Mouse (Mus musculus) T-helper 2 cell (primary cell): ENCODE results near the gene Grk6.
"Not testable (repeated sequence)": the region's sequence is repeated elsewhere in the genome, so short reads cannot be mapped to it uniquely, and the experiment has no call there.

Source experiments
- in situ Hi-C: fragments of 300-600 bp; cut with MboI, MseI; formaldehyde crosslinking; loops from one replicate; pipeline ENCODE4 v1.15.1; 2025; ENCODE audit warnings: high pct_unique_total_duplicates

The Grk6 gene

DNA sequence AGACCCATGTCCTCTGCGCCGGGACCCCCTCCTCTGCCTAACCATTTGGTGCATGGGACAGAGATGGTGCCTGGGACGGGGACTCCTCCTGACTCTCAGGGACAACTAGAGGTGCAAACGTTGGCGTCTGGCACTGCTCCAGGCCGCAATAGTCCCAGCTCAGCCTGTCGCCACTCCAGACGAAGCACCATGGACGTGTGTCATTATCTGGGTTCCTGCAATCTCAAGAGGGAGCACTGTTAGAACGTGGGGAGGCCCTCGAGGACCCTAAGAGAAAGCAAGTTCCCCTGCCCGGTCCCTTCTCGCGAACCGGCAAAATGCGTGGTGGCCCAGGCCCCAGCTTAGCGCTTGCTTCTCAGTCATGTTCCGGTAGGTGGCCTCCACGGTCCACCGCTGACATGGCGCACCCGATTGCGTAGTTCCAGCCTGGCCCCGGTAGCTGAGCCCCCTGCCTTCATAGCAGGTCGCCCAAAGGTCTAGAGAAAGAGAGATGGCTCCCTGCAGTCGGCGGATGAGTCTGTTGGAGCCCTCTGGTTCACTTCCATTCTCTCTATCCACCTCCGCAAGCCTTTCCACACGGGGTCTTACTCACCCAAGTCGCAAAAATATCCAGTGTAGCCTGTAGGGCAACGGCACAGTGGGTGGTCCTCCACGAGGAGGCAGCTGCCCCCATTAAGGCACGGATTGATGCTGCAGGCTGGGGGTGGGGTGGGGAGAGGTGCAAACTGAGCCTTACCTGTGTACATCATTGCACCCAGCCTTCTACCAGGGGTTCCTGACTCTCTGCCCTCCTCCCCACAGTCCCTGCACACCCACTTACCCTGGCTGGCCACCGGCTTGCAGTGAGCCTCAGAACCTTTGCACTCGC lies 23.7 kb upstream of the Grk6 start:
- in situ Hi-C loops: no loop called here

DNA sequence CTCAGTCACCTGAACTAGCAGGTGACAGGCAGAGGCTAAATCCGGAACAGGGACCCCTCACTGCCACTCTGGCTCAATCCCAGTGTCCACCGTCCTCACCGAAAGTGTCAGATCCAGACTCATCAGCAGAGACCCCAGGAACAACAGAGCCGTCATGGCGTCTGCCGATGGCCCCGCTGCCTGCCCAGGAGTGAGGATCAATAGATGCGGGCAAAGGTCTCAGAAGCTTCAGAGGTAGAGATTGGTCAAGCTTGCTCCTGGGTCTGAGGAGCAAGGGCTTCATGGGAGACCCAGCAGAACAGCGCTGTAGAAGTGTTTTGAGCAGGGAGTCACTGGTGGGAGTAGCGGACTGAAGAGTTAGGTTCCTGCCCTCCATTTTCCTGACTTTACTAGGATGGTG lies 18.3 kb upstream of the Grk6 start, which contains the start of gene F12:
F12 (minus strand) TSS at position 181 of the 400 bp plus-strand sequence.
- in situ Hi-C loops: no loop called here

GRCm38 (mm10) chr13:55429226-55429888 lies 15.5 kb upstream of the Grk6 start:
- in situ Hi-C loops: no loop called here

- in situ Hi-C loops: no loop called here
These were observed 14.3 kb upstream of the Grk6 start for GRCm38 (mm10) chr13:55430566-55430965.

DNA sequence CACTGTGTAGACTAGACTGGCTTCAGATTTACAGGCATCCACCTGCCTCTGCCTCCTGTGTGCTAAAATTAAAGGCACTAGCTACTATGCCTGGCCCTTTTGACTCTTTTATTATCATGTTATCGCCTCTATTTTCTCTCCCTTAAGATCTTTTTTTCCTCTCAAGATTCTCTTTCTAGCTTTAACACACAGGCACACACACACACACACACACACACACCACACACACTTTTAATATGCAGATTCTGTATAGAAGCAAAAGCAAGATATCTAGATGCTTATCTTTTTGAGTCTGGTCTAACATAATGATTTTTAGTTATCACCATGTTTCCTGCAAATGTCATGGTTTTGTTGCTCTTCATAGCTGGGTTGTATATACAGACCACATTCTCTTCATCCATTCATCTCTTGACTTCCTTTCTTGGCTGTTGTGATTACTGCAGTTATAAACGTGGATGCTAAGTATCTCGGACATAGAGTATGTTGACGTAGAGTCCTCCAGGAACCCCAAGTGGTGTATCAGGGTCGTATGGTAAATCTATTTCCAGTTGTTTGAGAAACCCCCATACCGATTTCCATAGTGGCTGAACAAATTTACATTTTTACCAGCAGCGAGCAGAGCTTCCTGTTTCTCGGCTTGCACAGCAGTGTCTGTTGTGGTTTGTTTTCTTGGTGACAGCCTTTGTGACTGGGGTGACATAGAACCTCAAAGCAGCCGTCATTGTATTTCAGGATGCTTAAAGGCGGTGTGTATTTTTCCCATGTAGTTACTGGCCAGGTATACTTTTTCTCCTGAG lies 12.8 kb upstream of the Grk6 start:
- in situ Hi-C loops: no loop called here

DNA sequence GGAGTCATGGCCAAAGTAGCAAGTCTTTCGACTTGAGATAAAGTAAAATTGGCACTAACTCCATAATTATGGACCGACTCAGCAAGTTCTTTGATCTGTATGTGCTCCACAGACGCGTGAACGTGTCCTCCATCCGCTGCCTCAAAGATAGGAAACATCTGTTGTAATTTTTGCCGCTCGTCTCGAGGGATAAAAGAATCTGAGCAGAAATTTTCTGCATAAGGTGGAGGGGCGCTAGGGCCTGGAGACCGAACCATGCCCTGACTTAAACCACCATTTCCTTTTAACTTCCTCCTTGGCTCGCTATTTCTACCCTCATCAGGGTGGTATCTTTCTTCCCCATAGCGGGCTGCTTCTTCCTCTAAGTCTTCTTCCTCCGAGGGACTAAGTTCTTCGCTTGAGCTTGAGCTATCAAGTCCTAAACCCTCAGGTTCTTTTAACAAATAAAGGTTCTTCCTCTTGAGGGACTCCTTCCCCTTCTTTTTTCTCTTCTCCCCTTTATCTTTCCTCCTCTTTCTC lies 7.7 kb upstream of the Grk6 start:
- in situ Hi-C loops: not testable (repeated sequence)

DNA sequence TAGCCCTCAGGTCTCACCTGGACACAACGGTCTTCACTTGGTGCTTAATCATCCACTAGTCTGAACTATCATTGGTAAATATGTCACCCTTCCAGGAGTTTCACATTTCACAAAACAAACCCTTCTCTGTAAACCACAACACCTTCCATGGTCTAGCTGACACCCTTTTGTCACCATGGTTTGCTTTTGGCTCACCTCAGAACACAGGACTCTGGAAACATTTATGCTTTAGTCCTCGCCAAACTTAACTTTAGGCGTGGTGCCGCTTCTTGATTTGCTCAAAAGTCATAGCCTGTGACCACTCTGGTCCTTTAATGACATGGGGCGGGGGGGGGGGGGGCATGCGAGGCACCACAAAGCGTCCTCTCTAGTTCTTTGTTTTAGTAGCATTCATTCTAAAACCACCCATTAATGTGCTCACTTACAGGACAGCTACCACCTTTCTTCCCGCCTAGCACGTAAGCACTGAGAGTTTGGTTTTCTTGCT lies 1.0 kb upstream of the Grk6 start:
- in situ Hi-C loops: no loop called here

DNA sequence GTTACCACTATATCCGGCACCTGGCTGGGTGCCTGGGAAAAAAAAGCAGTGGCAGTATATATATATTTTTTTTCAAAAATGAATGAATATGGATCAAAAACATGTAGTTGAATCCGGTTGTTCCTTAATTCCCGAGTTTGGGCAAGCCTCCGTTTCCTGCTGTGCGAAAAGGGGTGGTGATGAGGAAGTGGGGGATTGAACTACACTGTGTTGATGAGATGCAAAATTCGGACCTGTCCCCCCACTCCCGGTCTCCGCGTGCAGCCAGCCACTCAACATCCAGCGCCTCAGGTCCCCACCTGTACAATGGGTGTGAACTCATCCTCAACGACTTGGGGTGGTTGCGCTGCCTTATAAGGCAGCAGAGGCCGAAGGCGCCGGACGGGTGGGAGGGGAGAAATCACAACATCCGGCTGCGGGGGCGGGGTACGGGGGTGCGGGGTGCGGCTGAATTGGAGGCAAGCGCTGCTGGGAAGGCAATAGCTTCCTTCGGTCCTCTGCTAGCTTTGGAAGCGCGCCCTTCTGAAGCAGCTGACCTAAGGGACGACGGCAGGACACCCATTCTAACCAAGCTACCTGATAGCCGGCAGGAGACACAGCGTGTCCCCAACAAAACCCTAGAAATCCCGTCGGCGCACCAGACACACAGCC lies 461 bp upstream of the Grk6 start:
- in situ Hi-C loops: no loop called here

DNA sequence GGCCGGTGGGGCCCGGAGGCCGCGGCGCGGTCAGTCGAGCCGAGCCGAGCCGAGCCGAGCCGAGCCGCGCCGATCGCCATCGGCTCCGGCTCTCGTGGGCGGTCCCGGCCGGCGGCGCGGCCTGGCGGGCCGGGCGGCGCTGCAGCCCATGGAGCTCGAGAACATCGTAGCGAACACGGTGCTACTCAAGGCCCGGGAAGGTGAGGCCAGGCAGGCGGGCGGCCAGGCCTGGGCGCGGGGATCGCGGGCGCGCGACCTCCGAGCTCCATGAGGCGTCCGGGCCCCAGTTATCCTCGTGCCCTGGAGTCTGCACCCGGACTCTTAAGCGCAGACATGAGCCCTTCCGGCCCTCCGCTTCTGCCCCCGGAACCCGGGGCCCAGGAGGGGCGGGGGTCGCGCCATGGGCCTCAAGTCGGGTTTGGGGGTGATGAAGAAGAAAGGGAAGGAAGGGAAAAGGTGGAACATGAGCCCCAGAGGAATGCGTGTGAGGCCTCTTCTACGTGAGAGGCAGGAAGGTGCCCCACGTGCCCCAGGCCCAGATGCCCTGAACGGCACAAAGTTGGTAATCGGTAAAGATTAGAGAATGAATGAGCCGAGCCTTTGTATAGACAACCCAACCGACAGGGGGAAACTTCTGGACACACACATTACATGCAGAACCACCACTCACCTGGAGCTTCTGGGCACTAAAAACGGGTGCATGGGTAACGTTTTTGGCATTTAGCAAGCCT lies 654 bp downstream of the Grk6 start:
- in situ Hi-C loops: no loop called here

DNA sequence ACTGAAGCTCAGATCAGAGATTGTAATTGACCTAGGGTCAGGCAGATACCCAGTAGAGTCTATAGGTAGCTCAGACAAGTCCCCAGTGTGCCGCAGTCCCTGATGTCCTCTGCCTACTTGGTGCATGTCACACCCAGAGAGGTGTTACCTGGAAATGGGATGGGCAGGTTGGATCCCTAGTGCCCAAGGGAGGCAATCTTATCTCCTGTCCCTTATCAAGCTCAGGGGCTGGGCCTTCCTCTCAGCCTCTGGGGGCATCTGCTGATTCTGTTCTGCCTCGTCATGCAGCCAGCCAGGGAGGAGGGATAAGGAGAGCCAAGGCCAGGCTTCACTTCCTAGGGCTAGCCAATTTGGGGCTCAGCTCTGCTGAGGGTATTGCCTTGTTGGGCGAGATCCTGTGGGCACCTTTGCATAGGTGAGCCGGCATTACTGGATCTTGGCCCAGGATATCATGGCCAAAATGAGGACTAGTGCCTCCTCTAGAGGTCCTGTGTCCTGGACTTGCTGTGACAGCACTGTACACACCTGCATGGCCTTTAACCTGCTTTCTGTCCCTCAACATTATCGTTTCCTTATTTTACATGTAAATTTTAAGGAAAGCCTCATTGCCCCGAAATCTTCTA lies 1.7 kb downstream of the Grk6 start:
- in situ Hi-C loops: no loop called here

DNA sequence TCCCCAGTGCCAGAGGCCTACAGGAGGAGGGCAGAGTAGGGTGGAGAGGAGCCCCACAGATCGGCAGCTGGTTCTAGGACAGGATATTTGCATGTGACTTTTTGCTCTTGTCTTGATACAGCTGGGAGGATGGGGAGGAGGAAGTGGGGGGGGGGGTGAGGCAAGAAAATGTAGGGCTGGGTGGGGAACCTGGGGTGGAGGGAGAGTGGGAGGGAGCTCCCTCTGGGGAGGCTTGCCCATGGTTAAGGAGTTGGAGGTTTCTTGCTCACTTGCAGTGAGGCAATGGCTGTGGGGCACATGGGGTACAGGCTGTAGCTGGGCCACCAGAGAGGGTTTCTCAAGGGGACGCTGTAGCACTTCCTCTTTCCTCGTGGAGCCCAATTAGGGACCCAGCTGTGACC lies 2.7 kb downstream of the Grk6 start:
- in situ Hi-C loops: no loop called here

DNA sequence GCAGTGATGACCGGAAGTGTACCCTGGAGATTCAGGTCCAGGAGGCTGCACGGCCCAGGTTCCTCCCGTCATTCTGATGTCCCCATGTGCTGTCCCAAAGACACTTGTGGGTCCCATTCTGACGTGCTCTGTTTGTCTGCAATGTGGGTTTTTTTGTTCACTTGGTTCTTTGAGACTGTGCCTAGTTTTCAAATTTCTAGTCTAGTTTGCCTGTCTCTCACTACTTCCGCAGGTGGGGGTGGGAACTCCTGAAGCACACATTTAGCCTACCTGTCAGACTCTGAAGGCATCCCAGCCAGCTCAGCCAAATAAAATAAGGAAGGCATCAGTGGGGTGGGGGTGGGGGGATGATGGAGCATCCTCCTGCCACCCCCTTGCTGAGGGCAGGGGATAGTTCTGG lies 3.3 kb downstream of the Grk6 start:
- in situ Hi-C loops: no loop called here

DNA sequence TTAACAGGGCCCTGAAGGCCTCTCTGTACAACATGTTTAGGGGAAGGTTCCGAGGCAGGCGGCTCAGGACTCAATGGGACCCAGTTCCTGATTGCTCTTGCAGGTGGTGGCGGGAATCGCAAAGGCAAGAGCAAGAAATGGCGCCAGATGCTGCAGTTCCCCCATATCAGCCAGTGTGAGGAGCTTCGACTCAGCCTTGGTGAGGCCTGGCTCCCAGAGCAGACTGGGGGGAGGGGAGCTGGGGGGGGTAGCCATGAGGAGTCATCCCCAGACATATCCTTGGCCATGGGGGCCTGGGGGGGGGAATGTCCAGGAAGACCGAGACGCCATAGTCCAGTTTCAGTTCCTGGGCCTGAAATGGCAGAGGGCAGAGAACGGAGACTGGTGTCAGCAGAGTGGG lies 4.3 kb downstream of the Grk6 start:
- in situ Hi-C loops: no loop called here

DNA sequence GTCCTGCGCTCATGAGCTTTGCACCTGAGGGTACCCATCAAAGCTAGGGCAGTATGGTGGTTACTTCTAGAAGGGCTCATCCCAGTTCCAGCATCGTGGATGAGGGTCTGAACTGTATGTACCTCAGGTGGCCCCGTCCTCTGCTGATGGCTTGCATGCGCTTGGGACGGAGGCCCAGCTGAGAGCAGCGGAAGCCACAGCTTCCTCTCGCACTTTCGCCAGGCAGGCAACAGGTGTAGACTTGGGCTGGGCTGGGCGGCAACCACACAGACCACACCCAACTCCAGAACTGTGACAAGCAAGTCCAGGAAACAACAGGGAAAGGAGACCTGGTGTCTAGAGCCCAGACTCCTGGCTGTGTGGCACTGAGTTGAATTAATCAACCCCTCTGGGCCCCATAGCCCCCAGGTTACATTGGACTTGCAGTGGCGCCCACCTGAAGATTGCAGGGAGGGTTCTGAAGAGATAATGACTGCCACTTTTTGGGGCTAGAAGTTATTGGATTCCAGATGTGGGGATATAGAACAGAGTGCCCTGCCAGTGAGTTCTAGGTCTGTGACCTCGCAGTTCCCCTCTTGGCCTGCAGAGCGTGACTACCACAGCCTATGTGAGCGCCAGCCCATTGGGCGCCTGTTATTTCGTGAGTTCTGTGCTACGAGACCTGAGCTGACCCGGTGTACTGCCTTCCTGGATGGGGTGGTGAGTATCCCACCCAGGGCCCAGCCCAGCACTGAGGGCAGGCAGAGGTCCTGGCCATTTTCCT lies 5.0 kb downstream of the Grk6 start:
- in situ Hi-C loops: loop anchor here (5.0 kb wide), 1 partner anchor 33 kb away; the partner anchor contains the start of gene Pfn3

DNA sequence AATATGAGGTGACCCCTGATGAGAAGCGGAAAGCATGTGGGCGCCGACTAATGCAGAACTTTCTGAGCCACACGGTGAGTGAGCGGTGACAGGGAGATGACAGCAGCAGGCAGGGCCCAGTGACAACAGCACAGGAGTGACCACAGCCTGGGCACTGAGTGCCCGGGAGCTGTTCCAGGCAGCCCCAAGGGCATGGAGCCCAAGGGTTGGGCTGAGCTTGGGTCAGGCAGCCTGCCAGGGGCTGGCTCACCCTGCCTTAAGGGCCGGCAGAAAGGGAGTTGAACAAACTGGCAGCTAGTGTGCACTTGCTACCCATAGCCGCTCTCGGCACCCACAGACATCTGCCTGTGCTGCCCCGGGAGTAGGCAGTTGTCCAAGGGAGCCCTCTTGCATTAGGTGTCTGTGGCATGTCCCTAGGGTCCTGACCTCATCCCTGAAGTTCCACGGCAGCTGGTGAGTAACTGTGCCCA lies 5.7 kb downstream of the Grk6 start:
- in situ Hi-C loops: loop anchor here (5.0 kb wide), 1 partner anchor 33 kb away; the partner anchor contains the start of gene Pfn3

- in situ Hi-C loops: loop anchor here (5.0 kb wide), 1 partner anchor 34 kb away; the partner anchor contains the start of gene Pfn3
These were observed 6.4 kb downstream of the Grk6 start for GRCm38 (mm10) chr13:55451296-55451695.

DNA sequence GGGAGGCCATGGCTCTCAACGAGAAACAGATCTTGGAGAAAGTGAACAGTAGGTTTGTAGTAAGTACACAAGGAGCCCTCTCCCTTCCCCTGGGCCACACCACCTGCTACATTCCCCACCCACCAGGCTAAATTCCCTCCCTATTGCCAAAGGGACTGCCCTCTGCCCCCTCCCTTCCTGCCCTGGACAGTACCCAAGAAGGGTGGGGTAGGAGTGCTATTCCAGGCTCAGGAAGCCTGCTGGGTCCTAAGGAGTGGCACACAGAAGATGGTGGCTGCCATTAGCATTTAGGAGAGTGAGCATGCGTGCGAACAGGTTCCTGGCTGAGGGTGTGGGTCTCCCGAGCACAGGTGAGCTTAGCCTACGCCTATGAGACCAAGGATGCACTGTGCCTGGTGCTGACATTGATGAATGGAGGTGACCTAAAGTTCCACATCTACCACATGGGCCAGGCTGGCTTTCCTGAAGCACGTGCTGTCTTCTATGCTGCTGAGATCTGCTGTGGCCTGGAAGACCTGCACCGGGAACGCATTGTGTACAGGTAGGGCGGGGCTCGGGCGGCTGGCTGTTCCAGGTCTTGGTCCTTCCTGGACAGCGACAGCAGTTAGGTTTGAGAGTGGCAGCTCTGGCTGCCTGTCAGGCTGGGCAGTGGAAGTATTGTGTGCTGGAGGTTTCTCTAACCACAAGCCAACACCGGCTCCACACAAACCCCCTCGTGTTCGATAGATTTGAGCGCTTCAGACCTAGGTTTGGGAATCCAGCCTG lies 7.1 kb downstream of the Grk6 start:
- in situ Hi-C loops: loop anchor here (5.0 kb wide), 1 partner anchor 35 kb away; the partner anchor contains the start of gene Pfn3

- in situ Hi-C loops: no loop called here
These were observed 18.1 kb downstream of the Grk6 start for GRCm38 (mm10) chr13:55462965-55463364.
